Mouse (Mus musculus) thymus, postnatal 25 days (tissue): ENCODE measurements around the gene Adap2.
A peak's percentile ranks its signal among the peaks of the same experiment; 100 is the strongest.
"Not testable (repeated sequence)": the region's sequence is repeated elsewhere in the genome, so short reads cannot be mapped to it uniquely, and the experiment has no call there.

Experiments
- DNase-seq: peaks from one replicate; pipeline ENCODE4 v3.0.0; 2022

The Adap2 gene

GRCm38 (mm10) chr11:80153857-80154495 is at the start of gene Adap2:
Gene Adap2 (plus strand): TSS chr11:80154105.
- peak; percentile 82 for DNase-seq

DNA sequence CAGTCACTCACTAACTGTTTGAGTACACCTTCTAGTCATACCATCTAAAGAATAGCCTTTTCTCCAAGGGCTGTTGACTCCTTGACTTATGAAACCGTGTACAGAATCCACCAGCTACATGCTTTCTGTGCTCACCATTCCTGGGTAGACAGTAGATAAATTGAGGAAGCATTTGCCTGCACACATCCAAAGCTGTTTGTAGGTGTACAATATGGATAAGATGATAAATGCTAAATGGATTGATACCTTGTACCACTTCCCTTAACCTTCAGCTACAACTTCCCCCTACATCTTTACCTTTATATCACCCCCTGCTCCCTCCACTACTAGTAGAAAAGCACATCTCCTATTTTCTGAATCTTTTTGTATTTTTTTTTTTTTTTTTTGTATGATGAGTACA is 49.5 kb upstream of the Adap2 start:
- no peak for DNase-seq

DNA sequence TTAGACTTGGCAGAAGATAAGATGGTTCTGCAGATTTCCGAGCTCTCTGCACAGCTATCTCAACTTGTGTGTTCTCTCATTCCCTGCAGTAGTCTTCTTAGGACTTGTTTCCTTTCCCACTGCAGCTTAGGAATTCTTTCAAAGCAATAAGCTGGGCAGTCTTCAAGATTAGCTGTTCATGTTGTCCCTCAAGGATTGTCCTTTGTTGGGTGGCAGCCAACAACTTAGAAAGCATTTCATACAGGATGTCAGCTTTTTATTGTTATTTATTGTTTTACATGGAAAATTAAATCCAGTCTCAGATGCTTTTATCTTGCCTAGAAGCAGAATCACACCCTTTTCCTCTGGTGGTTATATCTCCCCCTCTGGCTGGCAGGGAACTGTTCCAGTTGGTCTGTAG is 37.5 kb upstream of the Adap2 start:
- no peak for DNase-seq

DNA sequence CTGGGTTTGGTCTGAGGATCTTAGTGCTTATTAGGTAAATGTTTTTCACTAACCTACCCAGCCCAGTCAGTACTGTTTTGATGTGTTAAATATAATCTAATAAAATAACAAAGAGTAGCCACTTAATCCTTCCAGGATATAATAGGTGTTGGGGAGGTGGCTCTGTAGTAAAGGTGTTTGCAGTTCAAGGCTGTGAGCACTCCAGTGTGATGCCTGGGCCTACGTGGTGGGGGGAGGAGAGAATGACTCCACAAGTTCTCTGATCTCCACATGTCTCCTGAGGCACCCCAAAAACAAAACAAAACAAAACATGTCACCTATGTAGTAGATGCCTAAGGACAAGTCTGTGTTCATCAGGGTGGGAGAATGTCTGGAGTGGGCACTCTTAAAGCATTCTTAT is 21.9 kb upstream of the Adap2 start:
- no peak for DNase-seq

- DNase-seq: no peak
Measured at GRCm38 (mm10) chr11:80134744-80135143, 19.2 kb upstream of the Adap2 start.

DNA sequence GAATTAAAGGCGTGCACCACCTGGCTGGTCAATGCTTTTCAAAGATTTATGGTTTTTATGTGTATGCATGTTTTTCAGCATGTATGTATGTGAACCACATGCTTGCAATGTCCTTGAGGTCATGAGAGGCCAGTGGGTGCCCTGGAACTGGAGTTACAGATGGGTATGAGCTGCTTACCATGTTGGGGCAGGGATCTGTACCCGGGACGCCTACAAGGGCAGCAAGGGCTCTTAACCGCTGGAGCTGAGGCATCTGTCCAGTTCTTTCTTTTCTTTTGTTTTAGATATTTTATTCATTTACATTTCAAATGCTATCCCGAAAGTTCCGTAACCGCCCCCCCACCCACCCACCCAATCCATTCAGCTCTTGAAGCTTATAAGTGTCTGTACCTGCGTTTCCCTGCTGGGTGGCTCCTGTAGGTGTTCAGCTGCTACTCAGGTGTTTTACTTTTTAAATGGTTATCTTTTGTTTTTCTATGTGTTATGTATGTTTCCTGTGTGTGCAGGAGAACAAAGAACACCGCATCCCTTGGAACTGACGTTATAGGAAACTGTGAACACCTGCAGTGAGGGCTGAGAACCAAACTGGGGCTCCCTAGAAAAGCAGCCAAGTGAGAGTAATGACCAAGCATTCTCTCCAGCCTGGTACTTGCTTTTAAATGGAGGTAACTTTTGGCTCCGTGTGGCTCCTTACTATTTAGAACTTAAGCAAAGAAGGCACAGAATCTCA is 17.8 kb upstream of the Adap2 start:
- peak; percentile 49 for DNase-seq

DNA sequence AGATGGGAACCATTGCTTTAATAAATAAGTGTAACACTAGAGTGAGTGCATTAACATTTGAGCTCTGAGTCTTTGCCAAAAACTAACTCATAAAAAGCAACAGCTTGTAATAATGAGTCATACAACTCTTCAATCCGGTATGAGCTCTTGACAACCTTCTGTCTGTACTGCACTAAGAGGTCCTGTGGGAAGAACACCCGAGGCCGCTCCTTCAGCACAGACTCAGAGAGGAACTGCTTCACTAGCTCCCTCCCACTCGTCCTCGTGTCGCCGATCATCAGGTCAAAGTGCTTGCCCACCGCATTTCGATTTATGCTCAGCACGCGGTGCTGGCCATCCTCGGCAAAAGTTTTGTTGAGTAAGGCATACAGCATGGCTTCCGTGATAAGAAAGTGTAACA is 17.1 kb upstream of the Adap2 start:
- DNase-seq: no peak

DNA sequence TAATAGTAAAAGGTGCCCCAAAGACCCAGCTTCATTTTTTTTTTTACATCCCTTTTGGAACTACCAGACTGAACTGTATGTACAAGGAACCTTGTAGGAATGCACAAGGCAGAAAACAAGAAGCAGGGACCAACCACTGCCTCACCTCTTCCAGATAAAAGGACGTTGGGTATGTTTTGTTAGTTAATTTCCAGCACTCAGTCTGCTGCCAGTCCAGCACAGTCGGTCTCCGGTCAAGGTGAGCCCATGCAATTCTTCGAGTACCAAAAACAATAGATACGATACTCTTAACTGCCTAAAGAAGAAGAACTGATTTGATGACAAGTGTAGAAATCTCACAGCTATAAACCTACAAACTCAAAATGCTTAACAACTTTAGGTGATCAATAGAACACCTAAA is 16.1 kb upstream of the Adap2 start:
- no peak for DNase-seq

- peak; percentile 86 for DNase-seq
Measured at GRCm38 (mm10) chr11:80141825-80142521, 11.9 kb upstream of the Adap2 start, which contains the start of gene Tefm. Gene Tefm (minus strand): TSS chr11:80142175.

GRCm38 (mm10) chr11:80142872-80143271 is 11.0 kb upstream of the Adap2 start:
- no peak for DNase-seq

- peak; percentile 23 for DNase-seq
Measured at GRCm38 (mm10) chr11:80145787-80146275, 8.1 kb upstream of the Adap2 start.

DNA sequence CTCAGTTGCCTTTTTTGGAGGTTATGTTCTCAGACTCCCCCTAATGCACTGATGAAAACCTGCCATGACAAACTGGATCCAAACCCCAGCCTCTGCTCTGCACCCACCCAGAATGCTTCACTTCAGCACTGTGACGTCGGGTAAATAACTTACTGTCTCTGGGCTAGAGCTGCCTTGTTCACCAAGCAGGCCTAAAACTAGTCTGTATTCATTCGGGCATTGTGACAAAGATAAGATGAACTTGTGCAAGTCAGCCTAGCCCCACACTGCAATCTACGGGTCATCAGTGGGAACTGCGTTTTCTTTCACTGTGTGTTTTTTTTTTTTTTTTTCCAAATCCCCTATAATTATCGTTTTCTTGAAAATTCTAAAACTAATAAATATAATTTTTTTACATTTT is 6.2 kb upstream of the Adap2 start:
- peak; percentile 21 for DNase-seq

GRCm38 (mm10) chr11:80148313-80148712 is 5.6 kb upstream of the Adap2 start:
- no peak for DNase-seq

- DNase-seq: not testable (repeated sequence)
Measured at GRCm38 (mm10) chr11:80148974-80149373, 4.9 kb upstream of the Adap2 start.

GRCm38 (mm10) chr11:80149412-80150023 is 4.4 kb upstream of the Adap2 start:
- DNase-seq: no peak

- DNase-seq: no peak
Measured at GRCm38 (mm10) chr11:80150566-80150965, 3.3 kb upstream of the Adap2 start.

GRCm38 (mm10) chr11:80151541-80151940 is 2.4 kb upstream of the Adap2 start:
- DNase-seq: no peak

GRCm38 (mm10) chr11:80152376-80152775 is 1.5 kb upstream of the Adap2 start:
- no peak for DNase-seq

- no peak for DNase-seq
Measured at GRCm38 (mm10) chr11:80154501-80154900, 596 bp downstream of the Adap2 start.

DNA sequence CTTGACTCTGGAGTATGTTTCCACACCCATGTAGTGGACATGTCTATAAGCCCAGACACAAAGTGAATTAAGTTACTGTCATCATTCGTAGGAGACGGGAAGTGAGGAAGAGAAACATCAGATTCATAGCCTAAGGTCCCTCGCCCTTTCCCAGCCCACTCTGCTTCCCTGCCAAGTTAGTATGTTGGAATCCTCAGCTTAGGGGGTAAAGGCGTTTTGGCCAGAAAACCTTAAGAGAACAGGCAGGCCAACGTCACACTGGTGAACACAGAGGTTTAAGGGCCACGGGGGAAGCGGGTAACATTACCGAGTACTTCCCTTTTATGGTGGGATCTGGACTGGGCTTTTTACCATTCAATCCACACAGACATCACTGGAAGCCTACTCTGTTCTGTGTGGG is 1.6 kb downstream of the Adap2 start:
- no peak for DNase-seq

GRCm38 (mm10) chr11:80155961-80156360 is 2.1 kb downstream of the Adap2 start:
- no peak for DNase-seq

DNA sequence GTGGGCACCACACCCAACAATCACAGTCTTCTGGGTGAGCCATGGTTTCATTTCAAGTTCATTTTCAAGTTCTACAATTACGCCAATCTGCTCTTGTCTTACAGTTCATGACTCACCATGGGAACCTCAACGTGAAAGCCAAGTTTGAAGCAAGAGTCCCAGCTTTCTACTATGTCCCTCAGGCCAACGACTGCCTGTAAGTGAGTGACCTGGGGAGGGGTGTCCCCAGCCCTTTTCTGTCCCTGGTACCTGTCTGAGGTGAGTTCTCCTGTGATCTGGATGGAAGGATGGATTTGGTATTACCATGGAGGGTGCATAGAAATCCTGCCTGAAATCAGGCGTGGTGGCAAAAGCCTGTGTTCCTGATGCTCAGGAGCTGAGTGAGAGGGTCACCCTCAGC is 2.9 kb downstream of the Adap2 start:
- no peak for DNase-seq

DNA sequence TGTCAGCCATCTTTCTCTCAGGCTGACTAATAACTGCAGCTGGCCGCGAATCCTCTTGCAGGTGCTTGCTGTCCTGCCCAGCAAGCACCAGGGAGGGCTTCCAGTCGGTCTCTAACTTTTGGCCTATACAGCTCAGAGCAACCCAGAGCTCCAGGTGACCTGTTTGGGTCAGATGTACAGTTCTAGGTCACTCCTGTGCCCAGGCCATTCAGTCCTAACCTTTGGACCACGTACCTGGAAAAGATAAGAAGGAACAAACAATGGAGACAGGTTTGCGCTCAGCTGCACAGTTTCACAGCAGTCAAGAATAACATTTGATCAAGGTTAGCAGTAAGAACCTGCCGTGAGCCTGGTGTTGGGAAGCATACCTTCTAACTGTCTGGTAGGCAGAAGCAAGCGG is 5.1 kb downstream of the Adap2 start:
- DNase-seq: no peak
